In the genomic region with DNA sequence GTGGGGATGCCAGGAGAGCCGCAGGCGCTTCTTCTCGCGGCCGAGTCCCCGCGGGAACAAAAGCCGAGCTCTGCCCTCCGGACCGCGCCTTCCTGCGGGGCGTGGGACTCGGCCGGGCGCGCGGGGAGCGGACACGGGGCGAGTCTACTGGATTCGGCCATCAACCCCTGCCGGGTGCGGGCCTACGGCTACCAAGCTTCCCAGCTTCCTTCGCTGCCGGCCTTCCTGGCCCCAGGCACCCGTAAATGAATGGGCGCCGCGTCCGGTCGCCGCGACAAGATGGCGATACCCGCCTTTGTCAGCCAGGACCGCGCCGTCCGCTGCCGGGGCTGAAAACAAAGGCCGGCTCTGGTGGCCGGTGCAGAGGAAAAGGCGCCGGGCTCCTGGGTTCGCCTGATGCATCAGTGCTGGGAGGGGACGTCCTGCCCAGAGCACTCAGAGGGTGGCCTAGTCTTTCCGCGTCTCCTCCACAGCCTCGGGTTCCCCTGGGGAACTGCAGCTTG, we compare ENCODE assay signal across 8 mouse cellular contexts. TPM values are rescaled to one million over a fixed set of nuclear protein-coding genes. Genes with fewer than 3 reads are reported as not detected.
DNase-seq lines count a peak whose midpoint lies in the region; ATAC-seq and TF ChIP-seq lines count a peak whose summit lies in the region.

No protein-coding gene starts in this region.

- H3K36me3 ChIP-seq in forebrain, postnatal 0 days (ENCODE audit: insufficient read depth), result no peaks in the 10 kb centered on the region
- no peaks in the 10 kb centered on the region for H3K36me3 ChIP-seq in hindbrain, embryonic 12.5 days

- H3K27ac ChIP-seq in forebrain, postnatal 0 days (ENCODE audit: low read depth, low read length), result peak overlapping the region; percentile 97
- peak overlapping the region; percentile 96 for H3K27ac ChIP-seq in hindbrain, embryonic 12.5 days

- peak overlapping the region; percentile 99 for H3K9ac ChIP-seq in forebrain, postnatal 0 days
- H3K9ac ChIP-seq in hindbrain, embryonic 12.5 days, result peak overlapping the region; percentile 100

- no peak for TF ChIP-seq CTCF in forebrain, postnatal 0 days (IDR thresholded peaks at IDR 0.05; ENCODE audit: low read depth)

- no peaks in the 10 kb centered on the region for H3K9me3 ChIP-seq in forebrain, postnatal 0 days (ENCODE audit: low read length)
- H3K9me3 ChIP-seq in hindbrain, embryonic 12.5 days (replicated peaks), result no peaks in the 10 kb centered on the region

- ATAC-seq in forebrain, postnatal 0 days, result peak; percentile 9; the same call in 1 of the 2 replicates
- 0 out of 2 replicates have a peak, but pooled peaks have one; percentile 15 for ATAC-seq in hindbrain, embryonic 12.5 days (ENCODE audit: low FRiP score)
- peak; percentile 36 for ATAC-seq in megakaryocyte-erythroid progenitor cell, adult 5-6 weeks (replicated peaks; ENCODE audit: low FRiP score, low TSS enrichment, poor library complexity, severe bottlenecking)

- H3K4me3 ChIP-seq in forebrain, postnatal 0 days (ENCODE audit: low read depth, low read length), result peak overlapping the region; percentile 99
- H3K4me3 ChIP-seq in hindbrain, embryonic 12.5 days, result peak overlapping the region; percentile 99

- no peaks in the 10 kb centered on the region for H3K27me3 ChIP-seq in forebrain, postnatal 0 days (ENCODE audit: insufficient read depth, low read length)
- H3K27me3 ChIP-seq in hindbrain, embryonic 12.5 days, result no peaks in the 10 kb centered on the region

- peak overlapping the region; percentile 79 for H3K4me2 ChIP-seq in forebrain, postnatal 0 days (ENCODE audit: low read depth)
- peak overlapping the region; percentile 78 for H3K4me2 ChIP-seq in hindbrain, embryonic 12.5 days (replicated peaks)

- peaks cover 28% of the 10 kb centered on the region for H3K4me1 ChIP-seq in forebrain, postnatal 0 days (ENCODE audit: insufficient read depth)
- H3K4me1 ChIP-seq in hindbrain, embryonic 12.5 days, result peaks cover 48% of the 10 kb centered on the region

- WGBS in forebrain, postnatal 0 days, result under 1% methylated on average over 50 of the region's 51 CpGs
- WGBS in hindbrain, embryonic 12.5 days, result 0% methylated on average over 50 of the region's 51 CpGs

- DNase-seq in adrenal gland, adult 18-20 months (ENCODE audit: low spot score in 2 of 2), result peak; percentile 61 to 67
- DNase-seq in adrenal gland, adult 8-10 months, result no peak
- DNase-seq in c-Kit-positive CD71-positive TER-119-positive erythroid progenitor cells, embryonic 14.5 days (ENCODE audit: low spot score), result peak; percentile 43
- DNase-seq in forebrain, postnatal 0 days, result peak; percentile 60
- DNase-seq in left cerebral cortex, postnatal 4 days, result peak; percentile 48
- DNase-seq in spleen, postnatal 10 days (ENCODE audit: low spot score in 2 of 2), result peak; percentile 63 to 69

- intact Hi-C loops in left cerebral cortex, postnatal 4 days (cut with DNase I), result no loop called here

RNA-seq across cellular contexts. Expression of gene Gnb1, which starts 1.0 kb away (rescaled TPM):
- 100 to 1,000 TPM; 436 to 441 TPM for total RNA-seq in adrenal gland, adult 18-20 months (2021)
- total RNA-seq in adrenal gland, adult 8-10 months (2022), result 100 to 1,000 TPM; 344 to 487 (median 448) TPM
- total RNA-seq in forebrain, postnatal 0 days (2014; rRNA removed), result 252 and 268 TPM in 2 replicates
- 1,233 and 1,420 TPM in 2 replicates for polyA plus RNA-seq in forebrain, postnatal 0 days (2015; fragmentation: Nextera tagmentation; extraction: Ambion mirVana)
- 757 and 772 TPM in 2 replicates for polyA plus RNA-seq in hindbrain, embryonic 12.5 days (2016; fragmentation: Nextera tagmentation; extraction: Ambion mirVana)
- total RNA-seq in left cerebral cortex, postnatal 4 days (2021), result 1,000 to 10,000 TPM; 1,273 to 1,305 TPM
- total RNA-seq in megakaryocyte-erythroid progenitor cell, adult 5-6 weeks (2014; fragmentation: Nextera tagmentation), result 219 and 229 TPM in 2 replicates
- total RNA-seq in megakaryocyte-erythroid progenitor cell, adult 5-6 weeks (2017), result 109 and 158 TPM in 2 replicates

RNA-seq across cellular contexts. Expression of gene Tmem52, which starts 23.3 kb away (rescaled TPM):
- 1 to 10 TPM; 5.9 to 7.5 TPM for total RNA-seq in adrenal gland, adult 18-20 months (2021)
- 10 to 100 TPM in 3 of 4 experiments, 1 to 10 TPM in 1; 5.8 to 48.6 (median 27.3) TPM for total RNA-seq in adrenal gland, adult 8-10 months (2022)
- 0.52 TPM in 1 of 2 replicates, not detected in the other for total RNA-seq in forebrain, postnatal 0 days (2014; rRNA removed)
- 0.23 and 0.29 TPM in 2 replicates for polyA plus RNA-seq in forebrain, postnatal 0 days (2015; fragmentation: Nextera tagmentation; extraction: Ambion mirVana)
- polyA plus RNA-seq in hindbrain, embryonic 12.5 days (2016; fragmentation: Nextera tagmentation; extraction: Ambion mirVana), result not detected in 2 replicates
- not detected for total RNA-seq in left cerebral cortex, postnatal 4 days (2021)
- total RNA-seq in megakaryocyte-erythroid progenitor cell, adult 5-6 weeks (2014; fragmentation: Nextera tagmentation), result not detected in 2 replicates
- not detected in 2 replicates for total RNA-seq in megakaryocyte-erythroid progenitor cell, adult 5-6 weeks (2017)
